Mouse (Mus musculus) lung, adult 18-20 months (tissue): ENCODE data around the gene E030018B13Rik.
A peak's percentile ranks its signal among the peaks of the same experiment; 100 is the strongest.

Experiments used
- DNase-seq, 2 experiments: peaks; one replicate each; pipeline ENCODE4 v3.0.0; 2022; ENCODE audit warnings: mixed read lengths in 2 of 2

The E030018B13Rik gene

GRCm38 (mm10) chr7:63938066-63938913, 21.6 kb downstream of the E030018B13Rik start:
- DNase-seq: no peak

GRCm38 (mm10) chr7:63938914-63939396, 22.3 kb downstream of the E030018B13Rik start, which contains the start of gene Klf13:
Klf13 (minus strand) TSS chr7:63938915.
- DNase-seq: peak; percentile 98 to 99

- peak; percentile 84 to 87 for DNase-seq
Observed at GRCm38 (mm10) chr7:63939397-63939951, 22.8 kb downstream of the E030018B13Rik start.

- no peak for DNase-seq
Observed at GRCm38 (mm10) chr7:63940321-63940720, 23.7 kb downstream of the E030018B13Rik start.

- DNase-seq: no peak
Observed at GRCm38 (mm10) chr7:63941050-63941449, 24.4 kb downstream of the E030018B13Rik start.

GRCm38 (mm10) chr7:63941501-63941900, 24.8 kb downstream of the E030018B13Rik start:
- no peak for DNase-seq

GRCm38 (mm10) chr7:63943946-63944345, 27.3 kb downstream of the E030018B13Rik start:
- DNase-seq: no peak

GRCm38 (mm10) chr7:63947514-63948487, 31.1 kb downstream of the E030018B13Rik start:
- no peak for DNase-seq

GRCm38 (mm10) chr7:63949176-63949575, 32.5 kb downstream of the E030018B13Rik start:
- DNase-seq: no peak

GRCm38 (mm10) chr7:63950931-63951607, 34.4 kb downstream of the E030018B13Rik start:
- DNase-seq: no peak

- DNase-seq: no peak
Observed at GRCm38 (mm10) chr7:63952077-63952898, 35.6 kb downstream of the E030018B13Rik start.

GRCm38 (mm10) chr7:63955440-63955839, 38.8 kb downstream of the E030018B13Rik start:
- no peak for DNase-seq

GRCm38 (mm10) chr7:63956138-63956823, 39.6 kb downstream of the E030018B13Rik start:
- peak; percentile 32 to 46 for DNase-seq

- DNase-seq: peak; percentile 76 to 83
Observed at GRCm38 (mm10) chr7:63956981-63957713, 40.5 kb downstream of the E030018B13Rik start.

GRCm38 (mm10) chr7:63957872-63958640, 41.4 kb downstream of the E030018B13Rik start:
- DNase-seq: no peak

- DNase-seq: no peak
Observed at GRCm38 (mm10) chr7:63963632-63964031, 47.0 kb downstream of the E030018B13Rik start.

GRCm38 (mm10) chr7:63964121-63964520, 47.5 kb downstream of the E030018B13Rik start:
- no peak for DNase-seq

- DNase-seq: peak; percentile 71 to 75
Observed at GRCm38 (mm10) chr7:63965135-63965534, 48.5 kb downstream of the E030018B13Rik start.
